Mouse (Mus musculus): ENCODE results near the gene Smad9.

DNA sequence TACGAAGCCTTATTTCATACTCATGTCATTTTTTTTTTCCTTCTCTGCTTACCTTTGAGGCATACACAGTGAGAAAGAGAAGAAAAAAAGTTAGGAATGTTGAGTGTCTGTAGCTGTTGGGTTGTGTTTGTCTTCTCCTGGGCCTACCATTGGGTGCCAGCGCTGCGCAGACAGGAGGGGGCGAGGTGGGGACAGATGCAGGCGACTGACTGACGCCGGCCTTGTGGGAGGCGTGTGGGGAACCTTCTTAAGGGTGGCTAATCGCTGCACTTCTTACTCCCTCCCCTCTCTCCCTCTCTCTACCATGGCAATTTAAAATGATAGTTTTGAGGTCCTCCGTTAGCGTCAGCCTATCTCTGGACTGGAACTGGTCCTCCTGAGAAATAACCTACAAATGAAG is 676 bp downstream of the Smad9 start:
- no peak for TF ChIP-seq EP300 (IDR thresholded peaks at IDR 0.05; ENCODE audit: low read depth)
- TF ChIP-seq CTCF (IDR thresholded peaks at IDR 0.05; ENCODE audit: low read depth): no peak

Measured in liver, embryonic 14.5 days (tissue).